Mouse (Mus musculus) retina, embryonic 14.5 days (tissue): ENCODE measurements around the gene Pecam1.
"Not testable (repeated sequence)": the region's sequence is repeated elsewhere in the genome, so short reads cannot be mapped to it uniquely, and the experiment has no call there.

Experiments used
- DNase-seq: peaks from one replicate; pipeline ENCODE4 v3.0.0-alpha.2; 2015; ENCODE audit warnings: low spot score

Pecam1 gene

DNA sequence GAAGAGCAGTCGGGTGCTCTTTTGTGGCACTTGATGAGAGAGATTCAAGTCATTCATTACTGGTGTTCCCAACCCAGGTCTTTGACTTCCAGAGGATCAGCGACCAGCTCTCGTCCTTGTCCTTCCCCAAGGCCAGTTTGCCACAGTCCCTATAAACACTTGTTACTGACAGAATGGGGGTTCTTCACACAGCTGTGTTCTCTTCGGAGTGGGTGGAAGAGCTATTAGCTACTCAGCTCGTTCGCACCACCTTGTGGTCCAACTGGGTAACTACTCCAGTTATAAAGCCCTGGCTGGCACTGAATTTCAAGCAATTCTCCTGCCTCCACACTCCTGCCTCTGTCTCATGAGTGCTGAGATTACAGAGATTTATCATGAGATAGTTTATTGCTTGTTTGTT is 122.7 kb downstream of the Pecam1 start:
- peak; percentile 88 for DNase-seq

DNA sequence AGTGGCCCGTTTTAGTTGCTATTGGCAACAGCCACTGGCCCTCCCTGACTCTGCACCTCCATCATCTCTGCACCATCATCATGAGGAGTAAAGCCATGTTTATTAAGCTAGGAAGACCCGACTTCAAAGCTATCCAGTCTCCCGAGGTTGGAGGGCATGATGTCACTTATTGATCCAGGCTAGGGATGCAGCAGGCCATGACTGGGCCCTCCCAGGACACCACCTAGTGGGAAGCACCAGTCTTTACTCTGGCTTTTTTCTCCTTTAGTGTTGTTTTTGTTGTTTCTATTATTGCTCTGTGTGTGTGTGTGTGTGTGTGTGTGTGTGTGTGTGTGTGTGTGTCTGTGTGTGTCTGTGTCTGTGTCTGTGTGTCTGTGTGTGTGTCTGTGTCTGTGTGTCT is 124.9 kb downstream of the Pecam1 start:
- no peak for DNase-seq

DNA sequence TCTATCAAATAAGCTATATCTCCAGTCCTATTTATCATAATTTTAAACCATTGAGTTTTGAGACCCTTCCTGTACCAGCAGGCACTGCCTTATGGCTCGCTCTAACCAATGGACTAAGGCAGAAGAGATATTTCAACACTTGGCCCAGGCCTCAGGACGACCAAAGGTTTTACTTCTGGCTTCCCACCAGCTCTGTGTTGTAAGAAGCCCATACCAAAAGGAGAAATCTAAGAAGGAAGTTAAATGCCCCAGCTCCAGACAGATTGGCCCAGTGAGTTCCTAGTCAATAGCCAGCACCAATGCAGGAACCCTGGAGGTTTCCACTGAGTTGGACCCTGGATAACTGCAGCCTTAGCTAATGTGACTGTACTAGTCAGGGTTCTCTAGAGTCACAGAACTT is 126.8 kb downstream of the Pecam1 start:
- DNase-seq, result no peak

DNA sequence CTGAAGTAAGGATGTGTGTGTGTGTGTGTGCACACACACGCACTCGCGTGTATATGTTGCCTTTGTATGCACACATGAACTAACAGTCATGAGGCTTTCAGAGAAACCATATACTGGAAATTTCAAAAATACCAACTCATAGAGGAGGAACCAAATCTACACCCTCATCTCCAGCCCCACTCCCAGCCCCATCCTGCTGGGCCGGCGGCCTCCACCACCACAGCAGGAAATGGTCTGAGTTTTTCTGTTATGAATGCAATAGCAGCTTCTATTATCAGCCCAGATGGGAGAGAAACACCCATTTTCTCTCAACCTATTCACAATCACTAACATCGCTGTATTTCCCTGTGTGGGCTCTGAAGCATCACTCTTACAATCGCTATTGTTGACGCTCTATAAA is 128.4 kb downstream of the Pecam1 start:
- no peak for DNase-seq

DNA sequence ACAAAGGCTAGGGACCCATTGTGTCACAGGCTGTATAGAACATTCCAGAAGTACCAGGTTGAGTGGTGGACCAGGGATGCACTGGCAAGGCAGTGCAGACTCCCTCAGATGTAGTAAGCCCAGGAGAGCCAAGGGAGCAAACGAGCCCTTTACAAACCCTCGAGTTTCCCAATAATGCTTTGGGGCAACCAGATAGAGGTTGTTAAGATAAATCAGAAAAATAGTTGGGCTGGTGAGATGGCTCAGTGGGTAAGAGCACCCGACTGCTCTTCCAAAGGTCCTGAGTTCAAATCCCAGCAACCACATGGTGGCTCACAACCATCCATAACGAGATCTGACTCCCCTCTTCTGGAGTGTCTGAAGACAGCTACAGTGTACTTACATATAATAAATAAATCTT is 131.7 kb downstream of the Pecam1 start:
- DNase-seq, result not testable (repeated sequence)

DNA sequence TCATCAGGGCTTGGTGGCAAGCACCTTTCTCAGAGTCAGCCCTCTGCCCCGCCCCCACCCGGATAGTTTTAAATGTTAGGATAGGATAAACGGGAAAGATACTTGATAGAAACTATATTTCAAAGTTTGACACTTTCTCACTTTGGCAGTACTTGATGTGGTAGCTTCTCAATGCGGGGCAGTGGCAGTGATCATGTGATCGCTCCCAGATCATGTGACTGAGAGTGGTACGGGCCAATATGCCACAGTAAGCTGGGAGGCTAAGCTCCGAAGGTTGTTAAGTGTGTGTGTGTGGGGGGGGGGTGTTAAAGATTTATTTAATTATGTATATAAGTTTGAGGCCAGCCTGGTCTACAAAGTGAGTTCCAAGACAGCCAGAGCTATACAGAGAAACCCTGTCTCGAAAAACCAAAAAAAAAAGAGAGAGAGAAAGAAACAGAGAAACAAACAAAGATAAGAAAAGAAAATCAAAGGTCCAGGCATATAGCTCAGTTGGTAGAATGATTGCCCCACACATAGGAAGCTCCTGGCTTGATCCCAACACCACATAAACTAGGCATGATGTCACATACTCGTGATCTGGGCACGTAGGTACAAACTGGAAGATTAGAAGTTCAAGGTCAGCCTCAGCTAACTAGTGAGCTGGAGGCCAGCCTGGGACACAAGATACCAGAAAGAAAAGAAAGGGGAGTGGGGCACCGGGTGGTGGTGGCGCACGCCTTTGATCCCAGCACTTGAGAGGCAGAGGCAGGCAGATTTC is 132.4 kb downstream of the Pecam1 start:
- no peak for DNase-seq

DNA sequence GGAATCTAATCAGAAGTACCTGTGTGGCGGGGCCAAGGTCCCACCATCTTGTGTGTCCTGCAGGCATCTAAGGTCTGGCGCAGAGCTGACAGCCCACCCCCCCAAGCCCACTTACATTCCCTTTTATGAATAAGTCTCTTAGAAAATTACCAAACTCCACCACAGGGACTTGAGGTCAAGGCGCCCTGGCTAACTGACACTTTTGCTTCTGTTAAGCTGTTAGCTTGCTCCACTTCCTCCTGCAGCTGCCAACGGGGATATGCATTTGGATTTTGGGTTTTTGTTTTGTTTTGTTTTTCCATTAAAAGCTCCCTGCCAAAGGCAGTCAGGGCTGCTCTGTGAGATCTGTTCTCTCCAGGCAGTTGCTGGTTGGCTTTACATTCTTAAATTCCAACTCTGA is 134.9 kb downstream of the Pecam1 start:
- DNase-seq, result no peak

DNA sequence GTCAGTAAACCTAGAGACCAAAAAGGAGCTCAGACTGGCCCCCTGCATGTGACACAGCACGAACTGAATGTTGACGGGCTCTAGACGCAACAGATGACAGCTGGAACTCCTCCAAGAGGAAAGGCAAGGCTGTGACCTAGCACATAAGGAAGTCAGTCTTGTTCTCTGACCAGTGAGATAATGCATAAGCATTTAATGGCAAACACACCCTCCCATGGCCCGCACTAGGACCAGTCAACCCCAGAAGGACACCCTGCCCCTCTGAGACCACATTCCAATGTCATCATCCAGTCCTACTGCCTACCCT is 136.1 kb downstream of the Pecam1 start:
- DNase-seq, result no peak

DNA sequence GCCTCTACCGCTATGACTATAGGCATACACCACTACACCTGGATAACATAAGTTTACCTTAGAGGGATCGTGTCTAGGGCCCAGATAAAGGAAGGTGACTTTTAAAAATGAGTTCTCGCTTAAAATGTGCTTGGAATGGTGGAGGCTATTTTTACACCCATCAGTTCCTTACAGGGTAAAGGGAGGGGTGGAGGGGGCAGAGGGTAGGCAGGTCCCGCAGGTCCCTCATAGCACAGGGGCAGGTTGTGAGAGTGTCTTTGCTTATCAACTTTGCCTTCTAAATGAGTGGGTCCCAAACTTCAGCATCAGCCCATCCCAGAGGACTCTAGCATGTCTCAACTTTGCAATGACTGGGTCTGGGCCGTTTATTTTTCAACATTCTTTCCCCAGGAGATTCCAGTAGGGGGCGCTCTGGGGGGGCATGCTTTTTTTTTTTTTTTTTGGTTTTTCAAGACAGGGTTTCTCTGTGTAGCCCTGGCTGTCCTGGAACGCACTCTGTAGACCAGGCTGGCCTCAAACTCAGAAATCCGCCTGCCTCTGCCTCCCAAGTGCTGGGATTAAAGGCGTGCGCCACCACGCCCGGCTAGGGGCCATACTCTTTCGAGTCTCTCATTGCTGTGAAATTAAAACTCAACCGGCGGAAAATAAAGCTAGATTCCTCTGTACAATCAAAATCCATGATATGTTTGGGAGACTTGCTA is 136.6 kb downstream of the Pecam1 start:
- peak; percentile 25 for DNase-seq

DNA sequence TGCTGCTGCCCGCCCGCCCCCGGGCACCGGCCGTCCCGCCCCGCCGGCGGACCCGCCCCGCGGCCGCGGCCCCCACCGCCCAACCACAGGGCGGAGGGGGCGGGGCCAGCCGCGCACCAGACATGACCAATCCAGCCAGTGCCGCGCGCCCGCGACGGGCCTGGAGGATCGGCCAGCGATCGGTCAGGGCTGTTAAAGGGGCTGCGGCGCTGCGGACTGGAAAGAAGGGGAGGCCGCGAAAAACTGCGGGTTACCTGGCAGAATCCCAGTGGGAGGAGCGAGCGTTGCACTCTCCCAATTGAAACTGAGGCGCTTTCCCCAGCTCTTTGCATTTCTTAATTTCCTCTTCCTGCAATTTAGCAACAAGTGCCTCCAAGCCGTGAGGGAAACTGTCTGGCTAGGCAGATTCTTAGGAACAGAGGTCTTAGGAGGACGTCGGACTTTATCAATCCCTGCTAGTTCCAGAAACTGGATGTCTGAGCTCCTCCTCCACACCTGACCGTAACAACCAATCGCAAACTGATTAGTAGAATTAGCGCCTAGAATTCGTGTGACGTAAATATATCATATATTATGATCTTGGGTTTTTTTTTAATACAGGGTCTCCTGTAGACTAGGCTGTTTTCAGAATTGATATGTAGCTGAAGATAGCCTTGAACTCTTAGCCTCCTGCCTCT is 137.3 kb downstream of the Pecam1 start, which contains the start of gene Tex2:
Tex2 (minus strand) TSS at position 463 of the 677 bp plus-strand sequence.
- DNase-seq, result peak; percentile 95

DNA sequence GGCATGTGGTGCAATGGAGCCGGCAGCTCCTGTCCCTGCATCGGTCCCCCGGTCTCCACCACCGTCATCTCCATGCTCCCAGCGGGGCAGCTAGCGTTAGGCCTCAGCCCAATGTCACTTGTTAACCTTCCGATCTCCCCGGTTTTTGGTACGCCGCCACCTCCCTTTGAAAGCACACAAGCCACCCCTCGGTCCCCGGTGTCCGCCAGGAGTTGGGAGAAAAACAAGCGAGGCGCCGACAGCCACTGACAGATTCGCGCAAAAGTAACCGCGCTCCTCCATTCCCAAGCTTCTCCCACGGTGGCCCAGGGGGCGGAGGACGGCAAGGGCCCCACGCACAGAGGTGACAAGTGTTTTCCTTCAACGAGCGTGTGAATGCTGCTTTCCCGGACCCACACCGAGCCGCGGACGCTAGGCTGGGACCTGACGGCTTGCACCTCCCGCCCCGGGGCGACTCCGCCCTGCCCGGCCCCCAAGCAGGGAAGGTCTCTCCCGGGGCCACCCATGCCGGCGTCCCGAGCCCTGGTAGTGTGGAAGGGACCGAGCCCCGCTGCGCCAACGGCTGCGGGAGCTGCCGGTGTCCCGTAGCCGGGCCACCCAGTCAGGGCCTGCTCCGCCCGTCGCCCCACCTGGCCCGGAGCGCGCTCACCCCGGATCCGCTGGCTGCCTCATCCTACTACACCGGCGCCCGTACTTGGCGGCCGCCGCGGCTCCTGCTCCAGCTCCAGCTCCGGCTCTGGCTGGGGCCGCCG is 138.0 kb downstream of the Pecam1 start:
- DNase-seq, result peak; percentile 44

DNA sequence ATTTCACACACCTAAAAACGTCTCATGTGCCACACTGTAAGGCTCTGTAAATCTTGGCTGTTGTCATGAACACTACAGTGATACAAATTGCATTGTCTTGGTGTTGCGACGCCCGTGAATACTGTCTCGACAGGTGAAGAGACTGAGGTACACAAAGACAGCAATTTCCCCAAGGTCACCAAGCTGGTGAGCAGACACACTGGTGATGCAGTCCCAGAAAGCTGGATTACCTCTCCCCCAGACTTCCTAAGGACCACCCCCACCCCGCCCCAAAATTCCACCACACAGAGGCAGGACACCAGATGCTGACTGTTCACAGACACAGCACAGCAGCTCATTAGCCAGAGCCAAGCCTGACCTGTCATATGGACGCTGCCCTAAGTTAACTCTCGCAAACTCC is 140.7 kb downstream of the Pecam1 start:
- no peak for DNase-seq

DNA sequence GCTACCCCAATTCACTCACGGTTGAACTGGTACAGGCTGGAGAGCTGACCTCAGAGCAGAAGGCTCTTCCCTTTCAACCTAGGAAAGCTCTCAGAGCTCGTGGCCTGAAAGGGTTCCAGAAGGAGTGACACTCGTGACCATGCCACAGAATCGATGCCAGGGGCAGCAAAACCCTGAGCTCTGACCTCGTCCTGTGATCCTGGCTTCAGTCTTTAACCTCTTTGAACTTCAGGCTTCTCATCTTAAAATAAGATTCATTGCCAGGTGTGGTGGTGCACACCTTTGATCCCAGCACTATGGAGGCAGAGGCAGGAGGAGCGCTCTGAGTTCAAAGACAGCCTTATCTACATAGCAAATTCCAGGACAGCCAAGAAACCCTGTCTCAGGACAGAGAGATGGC is 143.1 kb downstream of the Pecam1 start:
- no peak for DNase-seq

DNA sequence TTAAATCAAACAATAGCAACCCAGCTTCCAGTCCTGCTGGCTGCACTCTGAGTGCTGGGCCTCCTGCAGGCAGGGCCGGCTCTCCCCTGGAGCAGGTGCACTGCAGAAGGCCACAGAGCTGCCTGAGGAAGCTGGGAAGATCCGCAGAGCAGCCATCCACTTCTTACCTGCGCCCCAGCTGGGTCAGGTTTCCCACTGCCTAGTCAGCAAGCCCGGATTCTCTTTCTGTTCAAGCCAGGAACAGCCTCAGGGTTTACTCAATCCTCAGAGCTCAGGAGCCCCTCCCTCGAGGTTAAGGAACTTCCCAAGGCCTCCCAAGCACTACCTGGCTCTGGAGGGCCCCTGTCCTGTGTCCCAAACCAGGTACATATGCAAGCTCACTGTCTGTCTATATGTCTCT is 144.4 kb downstream of the Pecam1 start:
- DNase-seq, result no peak
